Mouse (Mus musculus) spleen, adult 2 months (tissue): ENCODE results near the gene Serpina5.

Experiments used
- CTCF ChIP-seq: fragments of 200-500 bp; IDR thresholded peaks from 2 replicates; pipeline ENCODE4 v1.5.1; 2011; ENCODE audit warnings: mild to moderate bottlenecking, inconsistent platforms; ENCODE audit not compliant: insufficient read depth, insufficient read length, insufficient replicate concordance; ENCODE audit errors: extremely low read depth
- POLR2A ChIP-seq: fragments of 200-500 bp; IDR thresholded peaks from 2 replicates; pipeline ENCODE4 v1.6.1; 2011; ENCODE audit warnings: low read depth, low read length, inconsistent platforms

GRCm38 (mm10) chr12:104123996-104124395 lies 23.1 kb downstream of the Serpina5 start:
- no peak for TF ChIP-seq POLR2A
- TF ChIP-seq CTCF: no peak
